Mouse (Mus musculus): ENCODE measurements around the gene Loxl4.

DNA sequence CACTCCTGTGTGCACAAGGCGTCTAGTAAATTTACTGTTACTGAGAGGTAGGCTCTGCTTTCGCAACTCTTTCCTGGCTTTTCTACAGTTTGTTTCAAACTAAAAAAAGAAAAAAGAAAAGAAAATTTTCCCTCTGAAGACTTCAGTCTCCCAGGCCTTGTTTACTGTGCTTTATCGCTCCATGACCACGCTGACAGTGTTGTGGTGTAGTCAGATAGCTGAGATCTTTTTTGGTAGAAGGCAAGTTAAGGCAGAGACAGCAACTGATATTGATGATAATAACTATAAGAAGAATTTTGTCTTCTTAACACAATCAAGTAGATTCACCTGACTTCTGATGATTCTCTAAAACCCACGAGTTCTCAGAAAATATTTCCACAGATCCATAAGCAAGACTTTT is 28.9 kb downstream of the Loxl4 start:
- TF ChIP-seq SIN3A (IDR thresholded peaks at IDR 0.05; ENCODE audit: low read length) (no peak), CTCF (conservative IDR thresholded peaks at IDR 0.05 in 1 of 2, IDR thresholded peaks at IDR 0.05 in 1 of 2; ENCODE audit: low read depth in 2 of 2, low read length in 2 of 2) (no peak), NRF1 (IDR thresholded peaks at IDR 0.05; ENCODE audit: low read depth, low read length) (no peak), KAT2A (IDR thresholded peaks at IDR 0.05; ENCODE audit: insufficient replicate concordance, low read length) (no peak), MAX (IDR thresholded peaks at IDR 0.05; ENCODE audit: low read length) (no peak), TCF12 (IDR thresholded peaks at IDR 0.05; ENCODE audit: low read depth, low read length) (no peak), BHLHE40 (IDR thresholded peaks at IDR 0.05; ENCODE audit: low read depth, low read length) (no peak)
